Mouse (Mus musculus) bone marrow, adult 2 months (tissue): ENCODE data around the gene Ergic1.

Experiments
- CTCF ChIP-seq: fragments of 200-500 bp; IDR thresholded peaks from 2 replicates; pipeline ENCODE4 v1.5.1; 2011; ENCODE audit warnings: low read length, control low read depth; ENCODE audit not compliant: control insufficient read depth, insufficient read depth
- POLR2A ChIP-seq: fragments of 200-500 bp; IDR thresholded peaks from 2 replicates; pipeline ENCODE4 v1.6.1; 2011; ENCODE audit warnings: low read depth, mild to moderate bottlenecking, control low read depth, low read length, borderline replicate concordance; ENCODE audit not compliant: control insufficient read depth

GRCm38 (mm10) chr17:26578162-26578561 is 16.9 kb downstream of the Ergic1 start:
- no peak for TF ChIP-seq CTCF
- no peak for TF ChIP-seq POLR2A
